Mouse (Mus musculus): Measurements from ENCODE around the gene Hyal4. TPM values are rescaled to one million over a fixed set of nuclear protein-coding genes. Genes with fewer than 3 reads are reported as not detected.

The Hyal4 gene
- 0.05 and 0.17 TPM in 2 replicates for polyA plus RNA-seq (2015; fragmentation: Nextera tagmentation; extraction: Ambion mirVana)

DNA sequence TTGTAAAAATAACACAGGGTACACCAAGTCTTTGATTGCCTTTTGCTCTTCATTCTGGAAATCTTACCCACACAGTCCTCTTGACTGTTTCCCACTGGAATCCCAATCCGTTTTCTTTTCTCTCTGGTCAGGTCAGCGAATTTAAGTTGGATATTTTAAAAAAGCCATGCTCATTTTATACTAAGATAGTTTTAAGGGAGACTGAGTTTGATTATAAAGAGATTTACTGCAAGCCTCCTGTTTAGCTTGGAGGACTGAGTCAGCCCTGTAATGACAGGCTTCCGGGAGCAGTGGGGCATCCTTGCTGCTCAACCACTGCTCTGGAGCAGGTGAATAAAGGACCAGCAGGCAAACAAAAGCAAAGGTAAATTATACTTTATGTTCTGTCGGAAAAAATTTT, at the start of gene Hyal4:
Hyal4 (plus strand) TSS at position 301 of the 400 bp plus-strand sequence.
- H3K4me1 ChIP-seq, result no peaks in the 10 kb centered on the region
- H3K4me3 ChIP-seq (replicated peaks), result no peak within 1 kb of the TSS
- H3K27ac ChIP-seq (replicated peaks), result no peak within 1 kb of the TSS
- 79% methylated on average over 4 of the region's 4 CpGs for WGBS
- no peaks in the 10 kb centered on the region for H3K27me3 ChIP-seq
- H3K4me2 ChIP-seq (replicated peaks), result no peak within 1 kb of the TSS
- no peaks in the 10 kb centered on the region for H3K36me3 ChIP-seq
- no peak for ATAC-seq (ENCODE audit: insufficient number of reproducible peaks, low FRiP score, low TSS enrichment, low read depth)
- no peaks in the 10 kb centered on the region for H3K9me3 ChIP-seq (replicated peaks)
- H3K9ac ChIP-seq, result no peak within 1 kb of the TSS

DNA sequence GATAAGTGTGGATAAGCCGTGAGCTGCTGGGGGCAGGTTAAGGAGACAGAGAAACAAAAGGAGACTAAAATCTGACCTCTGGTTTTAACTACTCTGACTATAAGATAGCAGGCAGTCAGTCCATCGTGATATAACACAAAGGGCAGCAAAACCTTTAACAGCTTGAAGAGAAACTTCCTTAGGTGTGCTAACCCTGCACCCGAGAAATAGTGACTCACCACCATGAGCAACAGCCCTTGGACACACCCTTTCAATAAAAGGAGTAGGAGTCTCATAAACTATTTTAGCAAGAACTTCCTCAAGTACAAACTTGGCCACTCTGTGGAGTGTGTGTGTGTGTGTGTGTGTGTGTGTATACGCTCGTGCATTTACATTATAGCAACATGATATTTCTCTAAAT, 41.0 kb upstream of the Hyal4 start:
- Histone ChIP-seq H3K9ac (no peak overlapping the region), H3K9me3 (replicated peaks) (no peaks in the 10 kb centered on the region), H3K4me1 (no peaks in the 10 kb centered on the region), H3K4me3 (replicated peaks) (no peak overlapping the region), H3K4me2 (replicated peaks) (no peak overlapping the region), H3K36me3 (no peaks in the 10 kb centered on the region), H3K27me3 (no peaks in the 10 kb centered on the region), H3K27ac (replicated peaks) (no peak overlapping the region)
- ATAC-seq (ENCODE audit: insufficient number of reproducible peaks, low FRiP score, low TSS enrichment, low read depth), result no peak
- WGBS, result 71% methylated on average over 5 of the region's 5 CpGs

DNA sequence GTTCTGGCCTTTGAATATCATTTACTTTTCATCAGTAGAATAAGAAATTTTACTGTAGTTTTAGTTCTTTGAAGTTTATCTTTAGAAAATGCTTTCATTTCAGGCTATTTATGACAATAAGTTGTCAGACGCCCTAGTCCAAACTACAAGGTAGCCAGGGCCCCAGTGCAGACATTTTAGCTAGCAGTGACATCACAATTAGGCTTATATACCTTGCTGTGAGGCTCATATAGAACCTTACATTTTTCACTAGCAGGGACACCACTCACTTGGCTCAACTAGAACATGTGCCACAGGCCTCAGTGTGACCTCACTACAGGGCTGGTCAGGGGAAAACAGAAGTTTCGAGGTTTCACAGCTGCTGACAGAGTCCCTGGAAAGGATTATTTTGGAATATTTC, 40.6 kb upstream of the Hyal4 start:
- WGBS, result 64% methylated on average over 2 of the region's 2 CpGs
- H3K36me3 ChIP-seq, result no peaks in the 10 kb centered on the region
- no peak overlapping the region for H3K27ac ChIP-seq (replicated peaks)
- ATAC-seq (ENCODE audit: insufficient number of reproducible peaks, low FRiP score, low TSS enrichment, low read depth), result no peak
- H3K4me3 ChIP-seq (replicated peaks), result no peak overlapping the region
- no peak overlapping the region for H3K4me2 ChIP-seq (replicated peaks)
- H3K9me3 ChIP-seq (replicated peaks), result no peaks in the 10 kb centered on the region
- H3K4me1 ChIP-seq, result no peaks in the 10 kb centered on the region
- no peaks in the 10 kb centered on the region for H3K27me3 ChIP-seq
- no peak overlapping the region for H3K9ac ChIP-seq

DNA sequence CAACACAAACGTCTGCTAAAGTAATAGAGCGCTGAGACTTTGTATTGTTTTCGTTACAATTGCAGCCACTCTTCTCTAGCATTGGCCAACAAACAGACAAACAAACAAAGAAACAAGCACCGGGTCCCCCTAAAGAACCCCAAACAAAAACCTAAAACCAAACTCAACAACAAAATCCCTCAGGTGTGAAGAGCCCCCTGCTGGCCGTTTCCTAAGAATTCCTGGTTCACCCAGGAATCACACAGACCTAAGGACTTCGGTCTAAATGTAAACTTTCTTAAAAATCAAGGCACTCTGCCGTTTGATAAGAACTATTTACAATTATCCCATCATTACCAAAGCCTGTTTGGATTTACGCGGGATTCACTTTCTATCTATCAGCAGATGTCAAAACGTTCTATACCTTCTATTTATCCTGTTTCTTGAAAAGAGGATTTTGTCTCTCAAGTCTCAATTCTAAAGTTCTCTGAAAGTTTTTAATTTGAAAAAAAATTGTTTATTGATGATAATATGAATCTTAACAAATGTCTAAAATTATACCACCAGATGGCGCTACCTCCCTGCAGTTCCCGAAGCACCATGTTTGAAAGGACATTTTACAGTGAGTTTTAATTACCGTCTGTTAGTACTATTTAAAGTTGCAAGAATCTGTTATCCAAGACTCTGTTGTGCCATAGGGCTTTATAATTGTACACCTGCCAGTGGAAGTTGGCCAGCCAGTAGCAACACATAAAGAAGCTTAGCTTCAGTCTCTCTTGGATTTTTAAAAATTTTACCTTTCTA, 26.6 kb upstream of the Hyal4 start:
- WGBS, result 25% methylated on average over 13 of the region's 13 CpGs
- H3K36me3 ChIP-seq, result no peaks in the 10 kb centered on the region
- no peak overlapping the region for H3K9ac ChIP-seq

DNA sequence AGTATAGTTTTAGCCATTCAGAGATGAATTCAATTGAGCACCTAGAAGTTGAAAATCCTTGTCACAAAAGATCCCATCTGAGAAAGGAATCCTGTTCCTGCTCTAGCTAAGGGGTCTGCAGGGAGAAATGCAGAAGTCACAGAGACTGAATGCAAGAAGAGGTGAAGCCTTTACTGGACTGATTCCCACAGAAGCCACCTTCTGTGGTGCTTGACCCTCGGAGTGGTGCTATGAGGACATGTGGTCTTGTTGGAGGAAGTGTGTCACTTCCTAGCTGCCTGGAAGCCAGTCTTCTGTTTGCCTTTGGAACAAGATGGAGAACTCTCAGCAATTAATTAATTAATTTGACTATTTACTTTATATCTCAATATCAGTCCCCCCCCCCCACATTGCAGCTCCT, 20.0 kb upstream of the Hyal4 start:
- Histone ChIP-seq H3K4me1 (no peaks in the 10 kb centered on the region), H3K4me3 (replicated peaks) (no peak overlapping the region), H3K27ac (replicated peaks) (no peak overlapping the region), H3K27me3 (no peaks in the 10 kb centered on the region), H3K9me3 (replicated peaks) (no peaks in the 10 kb centered on the region), H3K9ac (no peak overlapping the region), H3K4me2 (replicated peaks) (no peak overlapping the region), H3K36me3 (no peaks in the 10 kb centered on the region)
- WGBS, result 92% methylated on average over 1 of the region's 1 CpGs
- no peak for ATAC-seq (ENCODE audit: insufficient number of reproducible peaks, low FRiP score, low TSS enrichment, low read depth)

More for the DNA sequence above, 26.6 kb upstream of the Hyal4 start:
- H3K9me3 ChIP-seq (replicated peaks), result no peaks in the 10 kb centered on the region
- no peak overlapping the region for H3K27ac ChIP-seq (replicated peaks)
- H3K4me3 ChIP-seq (replicated peaks), result no peak overlapping the region
- no peaks in the 10 kb centered on the region for H3K4me1 ChIP-seq
- H3K27me3 ChIP-seq, result no peaks in the 10 kb centered on the region
- no peak for ATAC-seq (ENCODE audit: insufficient number of reproducible peaks, low FRiP score, low TSS enrichment, low read depth)
- no peak overlapping the region for H3K4me2 ChIP-seq (replicated peaks)

DNA sequence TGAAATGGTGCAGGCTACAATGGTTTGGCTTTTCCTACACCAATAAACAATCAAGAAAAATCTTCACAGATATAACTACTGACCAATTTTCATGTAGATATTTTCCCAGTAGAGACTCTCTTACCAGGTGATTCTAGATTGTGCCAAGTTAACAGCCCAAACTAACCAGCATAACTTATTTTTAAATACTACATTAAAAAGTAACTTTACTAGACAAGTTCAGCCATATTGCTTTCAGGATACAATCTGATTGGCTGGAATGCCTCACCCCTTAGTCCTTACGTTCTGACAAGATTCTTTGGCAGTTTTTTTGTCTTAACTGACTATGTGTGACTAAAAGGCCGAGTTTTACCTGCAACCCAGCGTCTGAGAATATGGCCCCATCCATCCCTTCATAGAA, 15.2 kb upstream of the Hyal4 start, which contains the start of gene Hyal6:
Hyal6 (plus strand) TSS at position 301 of the 400 bp plus-strand sequence.
- Histone ChIP-seq H3K36me3 (no peaks in the 10 kb centered on the region), H3K27me3 (no peaks in the 10 kb centered on the region), H3K4me2 (replicated peaks) (no peak within 1 kb of the TSS), H3K27ac (replicated peaks) (no peak within 1 kb of the TSS), H3K9ac (no peak within 1 kb of the TSS), H3K9me3 (replicated peaks) (no peaks in the 10 kb centered on the region), H3K4me3 (replicated peaks) (no peak within 1 kb of the TSS), H3K4me1 (no peaks in the 10 kb centered on the region)
- no peak for ATAC-seq (ENCODE audit: insufficient number of reproducible peaks, low FRiP score, low TSS enrichment, low read depth)
- 84% methylated on average over 3 of the region's 3 CpGs for WGBS

DNA sequence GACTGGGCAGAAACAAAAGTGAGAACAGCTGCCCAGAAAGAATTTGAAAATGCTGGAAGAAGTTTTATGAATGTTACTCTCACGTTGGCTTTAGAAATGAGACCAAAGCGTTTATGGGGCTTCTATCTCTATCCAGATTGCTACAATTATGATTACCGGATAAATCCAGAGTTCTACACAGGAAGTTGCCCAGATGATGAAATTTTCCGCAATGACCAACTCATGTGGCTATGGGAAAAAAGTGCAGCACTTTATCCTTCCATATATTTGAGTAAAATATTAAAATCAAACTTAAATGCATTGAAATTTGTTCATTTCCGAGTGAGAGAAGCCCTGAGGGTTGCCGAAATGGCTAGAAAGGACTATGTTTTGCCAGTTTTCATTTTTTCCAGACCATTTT, 13.6 kb upstream of the Hyal4 start:
- no peaks in the 10 kb centered on the region for H3K36me3 ChIP-seq
- H3K27ac ChIP-seq (replicated peaks), result no peak overlapping the region
- no peaks in the 10 kb centered on the region for H3K27me3 ChIP-seq
- no peak for ATAC-seq (ENCODE audit: insufficient number of reproducible peaks, low FRiP score, low TSS enrichment, low read depth)
- H3K4me1 ChIP-seq, result no peaks in the 10 kb centered on the region
- no peak overlapping the region for H3K4me3 ChIP-seq (replicated peaks)
- no peaks in the 10 kb centered on the region for H3K9me3 ChIP-seq (replicated peaks)
- WGBS, result 73% methylated on average over 6 of the region's 6 CpGs
- H3K9ac ChIP-seq, result no peak overlapping the region
- H3K4me2 ChIP-seq (replicated peaks), result no peak overlapping the region

DNA sequence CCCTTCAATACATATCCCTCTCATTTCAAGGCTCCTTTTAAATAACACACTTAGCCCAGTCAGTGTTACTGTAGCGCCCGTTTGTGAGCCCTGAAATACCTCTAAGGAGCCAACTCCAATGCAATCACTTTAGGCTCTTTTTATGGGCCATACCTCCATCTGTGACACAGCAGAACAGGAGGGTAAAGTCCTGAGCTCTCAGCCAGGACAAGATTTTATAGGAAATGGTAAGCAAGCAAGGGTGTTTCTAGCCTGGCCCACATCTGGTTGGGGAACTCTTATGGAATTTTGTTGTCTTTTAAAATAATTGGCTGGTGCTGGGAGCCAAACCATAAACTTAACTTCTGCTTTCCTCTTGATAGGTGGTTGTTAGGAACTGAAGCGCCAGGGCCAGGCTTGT, 11.2 kb downstream of the Hyal4 start:
- Histone ChIP-seq H3K9ac (no peak overlapping the region), H3K4me3 (replicated peaks) (no peak overlapping the region), H3K27ac (replicated peaks) (no peak overlapping the region), H3K27me3 (no peaks in the 10 kb centered on the region), H3K9me3 (replicated peaks) (no peaks in the 10 kb centered on the region), H3K36me3 (no peaks in the 10 kb centered on the region), H3K4me1 (no peaks in the 10 kb centered on the region), H3K4me2 (replicated peaks) (no peak overlapping the region)
- ATAC-seq (ENCODE audit: insufficient number of reproducible peaks, low FRiP score, low TSS enrichment, low read depth), result no peak
- 88% methylated on average over 3 of the region's 3 CpGs for WGBS

DNA sequence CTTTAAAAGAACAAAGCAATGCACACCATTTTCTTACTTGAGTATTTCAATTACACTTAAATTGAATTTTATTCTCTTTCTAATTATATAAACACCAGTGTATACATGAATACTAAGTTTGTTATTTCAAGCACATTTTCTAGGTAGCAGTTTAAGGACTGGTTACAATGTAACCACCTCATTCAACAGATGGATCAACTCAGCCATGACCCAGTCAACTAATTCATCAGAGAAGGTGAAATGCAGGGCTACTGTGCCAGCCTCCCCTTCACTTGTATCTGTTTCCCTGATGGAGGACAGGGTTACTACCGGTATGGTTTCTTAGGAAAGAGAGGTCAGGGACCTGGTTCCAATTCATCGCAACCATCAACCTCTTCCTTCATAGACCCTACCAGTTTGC, 18.1 kb downstream of the Hyal4 start:
- Histone ChIP-seq H3K4me2 (replicated peaks) (no peak overlapping the region), H3K27me3 (no peaks in the 10 kb centered on the region), H3K9me3 (replicated peaks) (no peaks in the 10 kb centered on the region), H3K4me1 (no peaks in the 10 kb centered on the region), H3K9ac (no peak overlapping the region), H3K27ac (replicated peaks) (no peak overlapping the region), H3K4me3 (replicated peaks) (no peak overlapping the region), H3K36me3 (no peaks in the 10 kb centered on the region)
- no peak for ATAC-seq (ENCODE audit: insufficient number of reproducible peaks, low FRiP score, low TSS enrichment, low read depth)
- 87% methylated on average over 2 of the region's 2 CpGs for WGBS

DNA sequence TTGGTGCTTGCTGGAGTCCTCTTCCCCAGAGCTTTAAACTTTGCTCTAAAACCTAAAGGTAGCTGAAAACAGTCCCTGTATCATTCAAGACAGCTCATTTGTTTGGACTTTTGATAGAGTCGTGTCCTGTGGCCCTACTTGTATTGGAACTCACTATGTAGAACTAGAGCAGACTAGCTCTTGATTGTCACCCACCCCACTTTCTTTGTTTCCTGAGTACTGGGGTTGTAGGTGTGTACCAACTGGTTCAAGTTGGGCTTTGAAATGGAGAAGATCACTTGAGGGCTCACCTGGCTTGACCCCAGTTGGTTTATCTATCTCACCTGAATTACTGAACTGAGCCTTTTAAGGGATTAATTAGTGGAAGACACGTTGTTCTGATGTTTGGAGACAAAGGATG, 31.1 kb downstream of the Hyal4 start:
- no peaks in the 10 kb centered on the region for H3K27me3 ChIP-seq
- H3K4me1 ChIP-seq, result no peaks in the 10 kb centered on the region
- H3K4me2 ChIP-seq (replicated peaks), result no peak overlapping the region
- no peak overlapping the region for H3K4me3 ChIP-seq (replicated peaks)
- no peak overlapping the region for H3K9ac ChIP-seq
- ATAC-seq (ENCODE audit: insufficient number of reproducible peaks, low FRiP score, low TSS enrichment, low read depth), result no peak
- H3K36me3 ChIP-seq, result no peaks in the 10 kb centered on the region
- no peak overlapping the region for H3K27ac ChIP-seq (replicated peaks)
- WGBS, result 49% methylated on average over 2 of the region's 2 CpGs
- no peaks in the 10 kb centered on the region for H3K9me3 ChIP-seq (replicated peaks)

DNA sequence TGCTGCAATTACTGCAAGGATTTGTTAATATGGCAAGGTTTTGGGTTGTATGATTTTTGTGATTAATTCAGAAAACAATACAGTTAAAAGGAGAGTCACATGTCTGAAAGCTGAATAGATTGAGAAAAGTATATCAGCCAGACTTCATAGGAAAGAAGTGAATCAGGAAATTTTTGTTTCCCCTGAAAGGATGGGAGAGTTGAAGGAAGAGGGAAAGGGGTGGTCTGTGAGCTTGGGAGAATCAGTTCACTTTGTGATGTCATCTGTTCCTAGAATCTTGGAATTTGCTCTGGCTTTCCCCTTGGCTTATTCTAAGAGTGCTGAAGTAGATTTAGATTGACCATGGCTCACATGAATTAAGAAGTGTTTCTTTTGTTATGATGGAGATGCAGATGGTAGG, 42.8 kb downstream of the Hyal4 start, which contains the start of gene Spam1:
Spam1 (plus strand) TSS at position 301 of the 400 bp plus-strand sequence.
- Histone ChIP-seq H3K4me2 (replicated peaks) (no peak within 1 kb of the TSS), H3K36me3 (no peaks in the 10 kb centered on the region), H3K27ac (replicated peaks) (no peak within 1 kb of the TSS), H3K4me1 (no peaks in the 10 kb centered on the region), H3K27me3 (no peaks in the 10 kb centered on the region), H3K9ac (no peak within 1 kb of the TSS), H3K4me3 (replicated peaks) (no peak within 1 kb of the TSS), H3K9me3 (replicated peaks) (no peaks in the 10 kb centered on the region)
- no peak for ATAC-seq (ENCODE audit: insufficient number of reproducible peaks, low FRiP score, low TSS enrichment, low read depth)
